Mouse (Mus musculus): ENCODE data around the gene Gigyf2. TPM values are rescaled to one million over a fixed set of nuclear protein-coding genes. Genes with fewer than 3 reads are reported as not detected.

The Gigyf2 gene
- polyA plus RNA-seq (2014; fragmentation: Nextera tagmentation; extraction: Ambion mirVana) = 50.0 and 53.6 TPM in 2 replicates

DNA sequence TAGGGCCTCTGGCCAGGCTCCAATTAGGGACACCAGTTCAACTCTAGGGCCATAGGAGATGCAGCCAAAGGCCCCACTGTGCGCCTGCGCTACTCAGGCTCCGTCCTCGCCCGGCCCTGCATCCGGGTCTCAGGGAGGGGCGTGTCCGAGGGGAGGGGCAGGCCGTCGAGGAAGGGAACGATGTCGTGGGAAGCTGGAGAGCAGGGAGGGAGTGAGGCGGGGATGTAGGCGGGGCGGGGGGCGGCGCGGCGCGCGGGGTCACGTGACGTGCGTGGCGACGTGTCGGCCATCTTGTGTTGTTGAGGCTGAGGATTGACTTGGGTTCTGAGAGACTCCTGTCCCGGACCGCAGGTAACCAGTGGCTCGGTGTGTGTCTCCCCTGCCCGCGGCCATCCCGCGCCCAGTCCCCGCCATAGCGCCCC is at the start of gene Gigyf2:
Gigyf2 (plus strand) TSS at position 257 of the 422 bp plus-strand sequence.
- peak; percentile 96 for DNase-seq (ENCODE audit: low spot score)
- Histone ChIP-seq H3K4me2 (ENCODE audit: low read length) (peak within 1 kb of the TSS; percentile 82), H3K9me3 (replicated peaks; ENCODE audit: control insufficient read depth, low read length) (peaks cover under 1% of the 10 kb centered on the region; the same call in 1 of the 2 replicates), H3K27me3 (replicated peaks; ENCODE audit: control insufficient read depth, insufficient read depth, low read length) (no peaks in the 10 kb centered on the region), H3K4me3 (ENCODE audit: low read depth, low read length) (peak within 1 kb of the TSS; percentile 99), H3K27ac (ENCODE audit: low read depth, low read length) (peak within 1 kb of the TSS; percentile 86), H3K9ac (ENCODE audit: low read length) (peak within 1 kb of the TSS; percentile 97), H3K4me1 (ENCODE audit: control insufficient read depth, insufficient read depth, low read length) (peaks cover 4% of the 10 kb centered on the region), H3K36me3 (ENCODE audit: control insufficient read depth, insufficient read depth, low read length) (no peaks in the 10 kb centered on the region)
- ATAC-seq = peak; percentile 98
- WGBS = 1% methylated on average over 21 of the region's 36 CpGs

DNA sequence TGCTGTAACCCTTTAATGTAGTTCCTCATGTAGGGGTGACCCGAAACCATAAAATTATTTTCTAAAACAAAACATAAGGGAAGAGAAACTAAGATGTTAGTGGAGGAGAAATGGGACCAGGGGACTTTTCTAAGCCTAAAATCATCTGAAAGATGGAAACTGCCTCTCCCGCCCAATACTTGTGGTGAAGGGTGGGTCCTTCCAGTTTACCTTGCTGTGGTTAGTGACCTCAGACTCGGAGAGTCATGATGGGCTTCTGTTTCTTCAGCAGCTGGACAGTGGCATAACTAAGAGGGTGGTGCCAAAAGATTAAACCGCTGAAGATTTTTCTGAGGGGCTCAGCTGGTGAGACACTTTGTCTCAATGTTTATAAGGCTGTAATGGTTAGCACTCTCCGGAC is 46.5 kb upstream of the Gigyf2 start:
- H3K27ac ChIP-seq (ENCODE audit: low read depth, low read length) = no peak overlapping the region
- 78% methylated on average over 5 of the region's 5 CpGs for WGBS
- no peak overlapping the region for H3K4me2 ChIP-seq (ENCODE audit: low read length)
- DNase-seq (ENCODE audit: low spot score) (no peak), ATAC-seq (no peak)
- no peaks in the 10 kb centered on the region for H3K9me3 ChIP-seq (replicated peaks; ENCODE audit: control insufficient read depth, low read length)
- no peak overlapping the region for H3K9ac ChIP-seq (ENCODE audit: low read length)
- no peak overlapping the region for H3K4me3 ChIP-seq (ENCODE audit: low read depth, low read length)
- no peaks in the 10 kb centered on the region for H3K36me3 ChIP-seq (ENCODE audit: control insufficient read depth, insufficient read depth, low read length)
- H3K27me3 ChIP-seq (replicated peaks; ENCODE audit: control insufficient read depth, insufficient read depth, low read length) = no peaks in the 10 kb centered on the region
- no peaks in the 10 kb centered on the region for H3K4me1 ChIP-seq (ENCODE audit: control insufficient read depth, insufficient read depth, low read length)

DNA sequence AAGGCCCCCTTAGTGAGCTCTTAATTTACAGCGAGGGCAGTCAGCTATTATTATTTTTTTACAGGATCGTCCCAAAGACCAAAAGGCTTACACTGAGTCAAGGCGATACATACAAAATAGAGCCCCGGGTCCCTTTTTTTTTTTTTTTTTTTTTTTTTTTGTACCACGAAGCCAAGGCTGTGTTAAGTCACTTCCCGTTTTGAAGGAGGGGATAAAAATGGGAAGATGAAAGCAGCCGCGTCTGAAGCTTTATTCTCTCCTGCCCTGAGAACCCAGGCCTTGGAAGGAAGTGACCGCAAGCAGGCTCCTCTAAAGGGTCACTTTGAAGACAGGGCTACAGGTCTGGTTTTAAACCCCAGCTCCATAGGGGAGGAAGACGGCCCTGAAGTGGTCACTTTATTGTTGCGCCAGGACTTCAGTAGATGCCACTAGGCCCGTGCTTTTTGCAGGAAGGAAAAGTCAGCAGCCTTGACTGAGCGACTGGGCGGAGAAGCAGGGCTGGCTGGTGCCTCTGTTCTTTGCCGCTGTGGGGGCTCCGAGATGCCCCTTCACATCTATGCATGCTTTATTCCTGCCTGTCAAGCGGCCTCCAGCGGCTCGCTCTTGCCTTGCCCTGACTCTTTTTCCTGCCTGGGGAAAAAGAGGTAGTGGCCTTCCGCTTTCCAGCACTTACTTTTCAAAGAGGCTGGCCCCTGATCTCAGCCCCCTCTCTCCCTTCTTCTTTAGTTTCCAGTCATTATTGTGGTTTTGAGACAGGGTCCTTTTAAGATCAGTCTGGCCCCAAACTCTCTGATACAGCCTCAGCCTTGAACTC is 45.0 kb upstream of the Gigyf2 start:
- 15% methylated on average over 20 of the region's 20 CpGs for WGBS
- Histone ChIP-seq H3K4me1 (ENCODE audit: control insufficient read depth, insufficient read depth, low read length) (no peaks in the 10 kb centered on the region), H3K36me3 (ENCODE audit: control insufficient read depth, insufficient read depth, low read length) (no peaks in the 10 kb centered on the region), H3K9ac (ENCODE audit: low read length) (0 out of 2 replicates have a peak overlapping the region, but pooled peaks have one; percentile 5), H3K9me3 (replicated peaks; ENCODE audit: control insufficient read depth, low read length) (no peaks in the 10 kb centered on the region), H3K4me3 (ENCODE audit: low read depth, low read length) (no peak overlapping the region), H3K27me3 (replicated peaks; ENCODE audit: control insufficient read depth, insufficient read depth, low read length) (no peaks in the 10 kb centered on the region), H3K4me2 (ENCODE audit: low read length) (peak overlapping the region; percentile 9; the same call in 1 of the 2 replicates), H3K27ac (ENCODE audit: low read depth, low read length) (no peak overlapping the region)
- DNase-seq (ENCODE audit: low spot score) (peak; percentile 14), ATAC-seq (no peak)

DNA sequence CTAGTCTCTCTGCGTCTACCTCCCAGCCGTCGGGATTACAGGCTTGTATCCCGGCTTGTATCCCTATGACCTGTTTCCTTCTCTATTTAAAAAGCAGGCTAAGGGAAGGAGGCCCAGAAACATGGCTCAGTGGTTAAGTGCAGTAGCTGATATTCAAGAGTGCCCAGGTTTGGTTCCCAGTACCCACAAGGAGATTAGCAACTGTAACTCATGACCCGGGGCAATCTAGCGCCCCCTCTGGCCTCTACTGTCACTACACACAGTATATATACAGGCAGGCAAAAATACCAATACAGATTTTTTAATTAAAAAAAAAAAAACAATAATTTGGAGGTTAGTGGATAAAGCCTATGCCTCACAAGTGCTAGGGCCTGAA is 44.4 kb upstream of the Gigyf2 start:
- Histone ChIP-seq H3K36me3 (ENCODE audit: control insufficient read depth, insufficient read depth, low read length) (no peaks in the 10 kb centered on the region), H3K4me2 (ENCODE audit: low read length) (no peak overlapping the region), H3K4me1 (ENCODE audit: control insufficient read depth, insufficient read depth, low read length) (no peaks in the 10 kb centered on the region), H3K27ac (ENCODE audit: low read depth, low read length) (no peak overlapping the region), H3K9me3 (replicated peaks; ENCODE audit: control insufficient read depth, low read length) (no peaks in the 10 kb centered on the region), H3K4me3 (ENCODE audit: low read depth, low read length) (no peak overlapping the region), H3K9ac (ENCODE audit: low read length) (no peak overlapping the region), H3K27me3 (replicated peaks; ENCODE audit: control insufficient read depth, insufficient read depth, low read length) (no peaks in the 10 kb centered on the region)
- ATAC-seq = no peak
- DNase-seq (ENCODE audit: low spot score) = no peak
- WGBS = 71% methylated on average over 6 of the region's 6 CpGs

DNA sequence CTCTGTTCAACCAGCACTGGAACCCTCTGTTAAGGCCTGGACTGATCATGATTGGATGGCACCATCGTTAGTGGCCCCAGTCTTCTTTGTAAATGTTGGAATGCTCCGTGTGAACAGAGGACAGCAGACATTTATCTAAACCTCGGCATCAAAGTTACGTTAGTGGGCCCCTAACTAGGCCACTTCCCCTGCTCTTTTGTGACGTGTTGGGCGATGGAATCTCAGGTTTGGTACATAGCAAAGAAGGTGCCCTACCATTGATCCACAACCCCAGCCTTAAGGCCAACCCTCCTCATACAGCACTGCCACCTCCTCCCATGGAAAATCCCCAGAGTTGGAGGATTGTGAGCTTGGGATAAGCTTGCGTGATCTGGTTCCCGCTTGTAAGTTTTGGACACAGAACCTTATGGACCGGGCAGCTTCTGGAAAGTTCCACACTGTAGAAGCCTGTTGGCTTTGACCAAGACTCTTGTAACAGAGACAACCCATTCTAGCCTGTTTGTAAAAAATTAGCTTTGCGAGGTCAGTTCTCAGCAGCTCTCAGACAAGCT is 43.3 kb upstream of the Gigyf2 start:
- ATAC-seq (no peak), DNase-seq (ENCODE audit: low spot score) (no peak)
- Histone ChIP-seq H3K27ac (ENCODE audit: low read depth, low read length) (no peak overlapping the region), H3K9me3 (replicated peaks; ENCODE audit: control insufficient read depth, low read length) (no peaks in the 10 kb centered on the region), H3K9ac (ENCODE audit: low read length) (no peak overlapping the region), H3K4me1 (ENCODE audit: control insufficient read depth, insufficient read depth, low read length) (no peaks in the 10 kb centered on the region), H3K4me2 (ENCODE audit: low read length) (no peak overlapping the region), H3K36me3 (ENCODE audit: control insufficient read depth, insufficient read depth, low read length) (no peaks in the 10 kb centered on the region), H3K27me3 (replicated peaks; ENCODE audit: control insufficient read depth, insufficient read depth, low read length) (no peaks in the 10 kb centered on the region), H3K4me3 (ENCODE audit: low read depth, low read length) (no peak overlapping the region)
- WGBS = 66% methylated on average over 10 of the region's 10 CpGs

DNA sequence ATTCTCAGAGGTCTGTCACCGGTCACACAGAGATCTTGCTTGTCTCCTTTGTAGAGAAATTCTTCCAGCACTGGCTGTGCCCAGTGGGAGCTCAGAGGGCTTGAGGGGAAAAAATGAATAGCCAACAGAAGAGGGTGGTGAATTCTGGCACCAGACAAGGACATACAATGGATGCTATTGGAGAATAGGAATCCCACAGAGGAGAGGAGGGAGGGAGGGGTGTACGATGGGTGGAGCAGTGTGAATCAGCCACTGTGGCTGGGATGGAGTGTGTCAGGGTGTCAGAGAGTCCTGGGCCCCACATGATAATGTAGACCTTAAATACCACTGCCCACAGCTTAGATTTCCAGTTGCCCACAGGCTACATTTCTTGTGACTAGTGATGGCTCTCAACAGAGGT is 39.7 kb upstream of the Gigyf2 start:
- no peaks in the 10 kb centered on the region for H3K9me3 ChIP-seq (replicated peaks; ENCODE audit: control insufficient read depth, low read length)
- H3K36me3 ChIP-seq (ENCODE audit: control insufficient read depth, insufficient read depth, low read length) = no peaks in the 10 kb centered on the region
- H3K27ac ChIP-seq (ENCODE audit: low read depth, low read length) = no peak overlapping the region
- ATAC-seq (no peak), DNase-seq (ENCODE audit: low spot score) (no peak)
- no peak overlapping the region for H3K4me3 ChIP-seq (ENCODE audit: low read depth, low read length)
- 42% methylated on average over 2 of the region's 2 CpGs for WGBS
- no peaks in the 10 kb centered on the region for H3K27me3 ChIP-seq (replicated peaks; ENCODE audit: control insufficient read depth, insufficient read depth, low read length)
- no peaks in the 10 kb centered on the region for H3K4me1 ChIP-seq (ENCODE audit: control insufficient read depth, insufficient read depth, low read length)
- no peak overlapping the region for H3K9ac ChIP-seq (ENCODE audit: low read length)
- H3K4me2 ChIP-seq (ENCODE audit: low read length) = no peak overlapping the region

DNA sequence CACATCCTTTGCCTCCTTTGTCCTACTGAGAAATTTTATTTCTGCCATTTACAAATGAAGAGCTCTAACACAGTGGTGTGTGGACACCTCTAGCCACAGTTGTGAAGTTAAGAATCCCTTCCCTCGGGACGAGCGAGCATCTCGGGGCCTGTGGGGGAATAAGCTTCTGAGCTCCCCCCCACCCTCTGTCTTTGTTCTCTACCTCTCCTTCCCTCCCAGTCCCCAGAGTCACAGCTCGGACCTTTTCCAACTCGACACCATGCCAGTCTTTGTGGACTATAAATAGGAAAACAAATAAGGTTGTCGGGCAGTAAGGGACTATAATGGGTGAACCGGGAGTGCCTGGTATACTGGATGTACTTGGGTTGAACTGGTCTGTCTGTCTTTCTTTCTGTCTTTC is 35.4 kb upstream of the Gigyf2 start:
- Histone ChIP-seq H3K4me2 (ENCODE audit: low read length) (no peak overlapping the region), H3K4me1 (ENCODE audit: control insufficient read depth, insufficient read depth, low read length) (no peaks in the 10 kb centered on the region), H3K27me3 (replicated peaks; ENCODE audit: control insufficient read depth, insufficient read depth, low read length) (no peaks in the 10 kb centered on the region), H3K9me3 (replicated peaks; ENCODE audit: control insufficient read depth, low read length) (no peaks in the 10 kb centered on the region), H3K4me3 (ENCODE audit: low read depth, low read length) (no peak overlapping the region), H3K36me3 (ENCODE audit: control insufficient read depth, insufficient read depth, low read length) (no peaks in the 10 kb centered on the region), H3K9ac (ENCODE audit: low read length) (no peak overlapping the region), H3K27ac (ENCODE audit: low read depth, low read length) (no peak overlapping the region)
- WGBS = 57% methylated on average over 8 of the region's 8 CpGs
- DNase-seq (ENCODE audit: low spot score) = no peak
- no peak for ATAC-seq

DNA sequence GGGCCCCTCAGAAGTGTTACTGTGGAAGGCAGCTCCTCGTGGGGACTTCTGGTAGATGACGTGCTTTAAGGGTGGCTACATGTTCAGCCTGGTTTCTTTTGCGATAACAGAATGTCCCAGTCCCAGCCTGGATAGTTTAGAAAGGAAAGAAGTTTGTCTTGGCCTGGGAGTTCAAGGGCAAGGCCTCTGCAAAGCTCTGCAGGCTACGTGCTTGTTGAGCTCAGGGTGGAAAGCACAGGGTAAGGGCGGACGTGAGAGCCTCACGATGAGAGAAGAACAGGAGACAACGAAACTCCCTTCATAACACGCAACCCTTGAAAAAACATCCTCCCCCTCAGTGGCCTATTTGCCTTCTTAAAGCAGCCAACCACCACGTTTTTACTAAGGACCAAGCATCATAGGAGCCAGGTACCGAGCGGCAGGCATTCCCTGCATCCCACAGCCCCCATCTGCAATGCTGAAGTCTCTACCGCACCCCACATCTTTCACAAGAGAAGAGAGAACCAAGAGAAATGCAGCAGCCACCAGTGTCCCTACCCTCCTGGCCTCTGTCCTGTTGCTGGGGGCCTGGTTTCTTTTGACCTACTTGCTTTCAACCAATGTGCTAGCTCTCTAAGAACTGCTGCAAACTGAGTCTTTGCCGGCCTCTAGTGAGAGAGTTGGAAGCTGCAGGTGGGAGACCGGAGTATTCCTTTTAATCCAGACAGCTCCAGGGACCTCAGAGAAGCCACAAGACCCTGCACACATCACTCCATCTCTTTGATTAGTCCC is 34.2 kb upstream of the Gigyf2 start:
- DNase-seq (ENCODE audit: low spot score) = peak; percentile 51
- 69% methylated on average over 15 of the region's 15 CpGs for WGBS

More for the DNA sequence above, 34.2 kb upstream of the Gigyf2 start:
- Histone ChIP-seq H3K9ac (ENCODE audit: low read length) (no peak overlapping the region), H3K27ac (ENCODE audit: low read depth, low read length) (no peak overlapping the region), H3K4me3 (ENCODE audit: low read depth, low read length) (no peak overlapping the region), H3K4me2 (ENCODE audit: low read length) (no peak overlapping the region), H3K36me3 (ENCODE audit: control insufficient read depth, insufficient read depth, low read length) (no peaks in the 10 kb centered on the region), H3K27me3 (replicated peaks; ENCODE audit: control insufficient read depth, insufficient read depth, low read length) (no peaks in the 10 kb centered on the region), H3K9me3 (replicated peaks; ENCODE audit: control insufficient read depth, low read length) (no peaks in the 10 kb centered on the region), H3K4me1 (ENCODE audit: control insufficient read depth, insufficient read depth, low read length) (no peaks in the 10 kb centered on the region)
- no peak for ATAC-seq
